Mouse (Mus musculus): ENCODE measurements around the gene Notch2. TPM values are rescaled to one million over a fixed set of nuclear protein-coding genes. Genes with fewer than 3 reads are reported as not detected.
"Not testable (repeated sequence)": the region's sequence is repeated elsewhere in the genome, so short reads cannot be mapped to it uniquely, and the experiment has no call there.

Notch2 gene
- polyA plus RNA-seq, 1 experiment from 2014 or later = 14.5 TPM

GRCm38 (mm10) chr3:98045465-98046148 lies 32.3 kb downstream of the Notch2 start:
- Histone ChIP-seq H3K9me3 (ENCODE audit: control insufficient read depth, low read length) (no peaks in the 10 kb centered on the region), H3K27me3 (ENCODE audit: control insufficient read depth, insufficient read depth, low read length) (no peaks in the 10 kb centered on the region), H3K4me2 (ENCODE audit: low read length) (no peak overlapping the region), H3K4me1 (ENCODE audit: control insufficient read depth in 2 of 2, insufficient read depth in 2 of 2, low read length in 2 of 2) (peaks cover 26 to 45% of the 10 kb centered on the region in 2 experiments), H3K36me3 (ENCODE audit: control insufficient read depth, insufficient read depth, low read length) (0 out of 2 replicates have a peak, but pooled peaks cover 11% of the 10 kb centered on the region), H3K27ac (replicated peaks in 1 of 2; ENCODE audit: control insufficient read depth in 1 of 2, insufficient read depth in 1 of 2, low read depth in 2 of 2, low read length in 2 of 2) (peak overlapping the region; percentile 35 to 39; a peak in 2 of 4 replicates), H3K4me3 (ENCODE audit: control insufficient read depth in 1 of 2, insufficient read depth in 1 of 2, low read depth in 1 of 2, low read length in 2 of 2) (no peak overlapping the region), H3K9ac (ENCODE audit: low read length) (no peak overlapping the region; the same call in 1 of the 2 replicates)
- WGBS = 65% methylated on average over 8 of the region's 8 CpGs
- ATAC-seq (ENCODE audit: insufficient number of reproducible peaks, insufficient read depth, low FRiP score, low read depth) = no peak

DNA sequence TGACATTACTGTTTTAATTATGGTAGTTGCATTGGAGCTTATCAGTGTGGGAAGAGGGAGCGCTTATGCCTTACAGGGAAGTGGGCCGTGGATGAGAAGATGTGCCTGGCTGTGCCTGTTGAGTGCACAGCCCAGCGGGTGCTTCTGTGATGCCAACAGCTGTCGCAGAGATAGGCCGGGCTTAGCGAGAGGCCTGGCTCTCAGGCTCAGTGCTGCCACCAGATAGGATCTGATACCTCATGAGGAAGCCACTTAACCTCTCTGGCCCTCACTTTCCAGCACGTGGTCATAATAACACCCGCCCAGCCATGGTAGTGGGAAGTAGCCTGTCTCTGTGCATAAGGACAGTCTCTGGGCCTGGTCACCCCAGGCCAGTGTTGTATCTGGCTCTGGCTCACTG lies 33.0 kb downstream of the Notch2 start:
- Histone ChIP-seq H3K27me3 (ENCODE audit: control insufficient read depth, insufficient read depth, low read length) (no peaks in the 10 kb centered on the region), H3K4me3 (ENCODE audit: control insufficient read depth in 1 of 2, insufficient read depth in 1 of 2, low read depth in 1 of 2, low read length in 2 of 2) (no peak overlapping the region), H3K27ac (replicated peaks in 1 of 2; ENCODE audit: control insufficient read depth in 1 of 2, insufficient read depth in 1 of 2, low read depth in 2 of 2, low read length in 2 of 2) (peak overlapping the region; percentile 8 to 35; a peak in 3 of 4 replicates), H3K4me1 (ENCODE audit: control insufficient read depth in 2 of 2, insufficient read depth in 2 of 2, low read length in 2 of 2) (peaks cover 23 to 43% of the 10 kb centered on the region in 2 experiments), H3K9ac (ENCODE audit: low read length) (no peak overlapping the region), H3K36me3 (ENCODE audit: control insufficient read depth, insufficient read depth, low read length) (0 out of 2 replicates have a peak, but pooled peaks cover 12% of the 10 kb centered on the region), H3K4me2 (ENCODE audit: low read length) (no peak overlapping the region), H3K9me3 (ENCODE audit: control insufficient read depth, low read length) (no peaks in the 10 kb centered on the region)
- WGBS = 5% methylated on average over 8 of the region's 8 CpGs
- no peak for ATAC-seq (ENCODE audit: insufficient number of reproducible peaks, insufficient read depth, low FRiP score, low read depth)

DNA sequence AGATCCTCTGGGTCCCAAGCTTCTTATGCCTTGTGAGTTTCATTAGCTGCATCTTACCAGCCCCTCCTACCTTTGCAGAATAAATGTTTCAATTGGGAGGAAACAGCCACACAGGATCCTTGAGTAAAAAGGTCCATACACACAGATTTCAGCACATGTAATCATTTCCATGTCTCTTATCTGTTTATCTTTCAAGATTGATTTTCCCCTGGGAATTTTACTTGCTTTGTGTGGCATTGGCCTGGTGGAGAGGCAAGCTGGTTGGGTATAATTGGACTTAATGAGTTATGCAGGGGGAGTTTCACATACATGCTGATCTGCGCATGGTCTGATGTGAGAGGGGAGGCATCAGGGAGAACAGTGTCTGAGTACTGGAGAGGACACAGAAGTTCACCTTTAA lies 36.3 kb downstream of the Notch2 start:
- WGBS = 100% methylated on average over 1 of the region's 1 CpGs
- H3K4me1 ChIP-seq (ENCODE audit: control insufficient read depth in 2 of 2, insufficient read depth in 2 of 2, low read length in 2 of 2) = peaks cover 18 to 35% of the 10 kb centered on the region in 2 experiments
- no peak for ATAC-seq (ENCODE audit: insufficient number of reproducible peaks, insufficient read depth, low FRiP score, low read depth)

DNA sequence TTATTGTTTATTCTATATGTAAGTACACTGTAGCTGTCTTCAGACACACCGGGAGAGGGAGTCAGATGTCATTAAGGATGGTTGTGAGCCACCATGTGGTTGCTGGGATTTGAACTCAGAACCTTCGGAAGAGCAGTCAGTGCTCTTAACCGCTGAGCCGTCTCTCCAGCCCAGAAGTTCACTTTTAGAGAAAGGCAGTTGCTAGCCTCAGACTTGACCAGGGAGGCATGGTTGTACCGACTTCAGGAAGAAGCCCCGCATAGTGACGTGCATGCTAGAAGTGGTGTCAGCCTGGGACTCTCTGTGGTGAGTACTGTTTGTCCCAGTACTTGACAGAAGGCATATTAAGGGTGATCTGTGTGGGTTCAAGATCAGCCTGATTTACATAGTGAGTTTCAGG lies 36.8 kb downstream of the Notch2 start:
- ATAC-seq (ENCODE audit: insufficient number of reproducible peaks, insufficient read depth, low FRiP score, low read depth); H3K27me3 ChIP-seq (ENCODE audit: control insufficient read depth, insufficient read depth, low read length); H3K27ac ChIP-seq (replicated peaks in 1 of 2; ENCODE audit: control insufficient read depth in 1 of 2, insufficient read depth in 1 of 2, low read depth in 2 of 2, low read length in 2 of 2); H3K4me2 ChIP-seq (ENCODE audit: low read length); H3K9ac ChIP-seq (ENCODE audit: low read length); H3K9me3 ChIP-seq (ENCODE audit: control insufficient read depth, low read length); H3K4me3 ChIP-seq (ENCODE audit: control insufficient read depth in 1 of 2, insufficient read depth in 1 of 2, low read depth in 1 of 2, low read length in 2 of 2): not testable (repeated sequence)
- Histone ChIP-seq H3K4me1 (ENCODE audit: control insufficient read depth in 2 of 2, insufficient read depth in 2 of 2, low read length in 2 of 2) (peaks cover 18 to 39% of the 10 kb centered on the region in 2 experiments), H3K36me3 (ENCODE audit: control insufficient read depth, insufficient read depth, low read length) (0 out of 2 replicates have a peak, but pooled peaks cover 12% of the 10 kb centered on the region)
- 94% methylated on average over 7 of the region's 7 CpGs for WGBS

More for the DNA sequence above, 36.3 kb downstream of the Notch2 start:
- Histone ChIP-seq H3K27ac (replicated peaks in 1 of 2; ENCODE audit: control insufficient read depth in 1 of 2, insufficient read depth in 1 of 2, low read depth in 2 of 2, low read length in 2 of 2) (no peak overlapping the region), H3K4me3 (ENCODE audit: control insufficient read depth in 1 of 2, insufficient read depth in 1 of 2, low read depth in 1 of 2, low read length in 2 of 2) (no peak overlapping the region), H3K4me2 (ENCODE audit: low read length) (no peak overlapping the region), H3K36me3 (ENCODE audit: control insufficient read depth, insufficient read depth, low read length) (0 out of 2 replicates have a peak, but pooled peaks cover 12% of the 10 kb centered on the region), H3K9me3 (ENCODE audit: control insufficient read depth, low read length) (no peaks in the 10 kb centered on the region), H3K27me3 (ENCODE audit: control insufficient read depth, insufficient read depth, low read length) (no peaks in the 10 kb centered on the region), H3K9ac (ENCODE audit: low read length) (no peak overlapping the region)

GRCm38 (mm10) chr3:98050492-98051406 lies 37.4 kb downstream of the Notch2 start:
- Histone ChIP-seq H3K4me3 (ENCODE audit: control insufficient read depth in 1 of 2, insufficient read depth in 1 of 2, low read depth in 1 of 2, low read length in 2 of 2) (no peak overlapping the region), H3K36me3 (ENCODE audit: control insufficient read depth, insufficient read depth, low read length) (0 out of 2 replicates have a peak, but pooled peaks cover 12% of the 10 kb centered on the region), H3K4me1 (ENCODE audit: control insufficient read depth in 2 of 2, insufficient read depth in 2 of 2, low read length in 2 of 2) (peaks cover 18 to 42% of the 10 kb centered on the region in 2 experiments), H3K9ac (ENCODE audit: low read length) (no peak overlapping the region), H3K27me3 (ENCODE audit: control insufficient read depth, insufficient read depth, low read length) (no peaks in the 10 kb centered on the region), H3K27ac (replicated peaks in 1 of 2; ENCODE audit: control insufficient read depth in 1 of 2, insufficient read depth in 1 of 2, low read depth in 2 of 2, low read length in 2 of 2) (no peak overlapping the region), H3K9me3 (ENCODE audit: control insufficient read depth, low read length) (no peaks in the 10 kb centered on the region), H3K4me2 (ENCODE audit: low read length) (no peak overlapping the region)
- no peak for ATAC-seq (ENCODE audit: insufficient number of reproducible peaks, insufficient read depth, low FRiP score, low read depth)
- WGBS = 85% methylated on average over 14 of the region's 14 CpGs

- 81% methylated on average over 16 of the region's 16 CpGs for WGBS
- no peaks in the 10 kb centered on the region for H3K27me3 ChIP-seq (ENCODE audit: control insufficient read depth, insufficient read depth, low read length)
- H3K4me3 ChIP-seq (ENCODE audit: control insufficient read depth in 1 of 2, insufficient read depth in 1 of 2, low read depth in 1 of 2, low read length in 2 of 2) = no peak overlapping the region
- ATAC-seq (ENCODE audit: insufficient number of reproducible peaks, insufficient read depth, low FRiP score, low read depth) = no peak
- H3K36me3 ChIP-seq (ENCODE audit: control insufficient read depth, insufficient read depth, low read length) = 0 out of 2 replicates have a peak, but pooled peaks cover 12% of the 10 kb centered on the region
- H3K4me2 ChIP-seq (ENCODE audit: low read length) = no peak overlapping the region
- no peak overlapping the region for H3K27ac ChIP-seq (replicated peaks in 1 of 2; ENCODE audit: control insufficient read depth in 1 of 2, insufficient read depth in 1 of 2, low read depth in 2 of 2, low read length in 2 of 2)
- H3K4me1 ChIP-seq (ENCODE audit: control insufficient read depth in 2 of 2, insufficient read depth in 2 of 2, low read length in 2 of 2) = peaks cover 18 to 42% of the 10 kb centered on the region in 2 experiments
- H3K9ac ChIP-seq (ENCODE audit: low read length) = no peak overlapping the region
- no peaks in the 10 kb centered on the region for H3K9me3 ChIP-seq (ENCODE audit: control insufficient read depth, low read length)
Observed at GRCm38 (mm10) chr3:98051407-98051968, 38.2 kb downstream of the Notch2 start.
